Mouse (Mus musculus): Measurements from ENCODE around the gene Ucn3.
"Not testable (repeated sequence)": the region's sequence is repeated elsewhere in the genome, so short reads cannot be mapped to it uniquely, and the experiment has no call there.

Ucn3 gene

DNA sequence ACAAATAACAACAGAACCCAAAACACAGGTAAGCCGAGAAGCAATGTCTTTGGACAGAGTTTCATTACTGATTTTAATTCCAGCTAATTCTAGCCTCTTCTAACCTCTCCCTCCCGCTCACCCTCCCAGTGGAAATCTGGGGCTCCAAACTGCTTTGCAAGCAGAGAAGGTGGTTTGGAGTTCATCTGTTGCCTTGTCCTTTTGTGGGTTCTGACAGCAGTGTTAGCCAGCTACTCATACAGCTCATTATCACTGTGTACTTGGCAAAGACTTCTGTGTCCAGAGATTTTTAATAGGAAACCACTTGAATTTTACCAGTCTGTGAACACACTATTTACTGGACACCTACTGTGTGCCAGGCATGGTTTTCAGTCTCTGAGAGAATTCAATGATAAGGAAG lies at the start of gene Ucn3:
Gene Ucn3 (minus strand): TSS at position 101 of the 400 bp plus-strand sequence.
- no peak for DNase-seq

DNA sequence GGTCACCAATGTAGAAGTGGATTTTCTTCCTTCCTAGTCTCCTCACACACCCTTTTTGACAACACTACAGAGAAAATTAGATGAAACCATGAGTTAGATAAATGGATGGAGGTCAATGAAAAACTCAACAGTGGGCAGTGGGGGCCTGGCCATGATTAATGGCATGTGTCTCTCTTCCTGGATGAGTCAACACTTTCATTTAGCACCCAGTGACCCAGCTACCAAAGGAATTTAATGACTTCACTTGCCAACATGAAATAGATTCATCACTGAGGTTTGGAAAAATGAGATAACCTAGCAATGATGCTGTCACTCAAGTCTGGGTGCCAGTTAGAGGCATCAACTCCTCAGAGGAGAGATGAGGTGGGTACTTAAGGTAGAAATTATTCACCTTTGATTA lies 46.9 kb upstream of the Ucn3 start:
- DNase-seq: no peak

DNA sequence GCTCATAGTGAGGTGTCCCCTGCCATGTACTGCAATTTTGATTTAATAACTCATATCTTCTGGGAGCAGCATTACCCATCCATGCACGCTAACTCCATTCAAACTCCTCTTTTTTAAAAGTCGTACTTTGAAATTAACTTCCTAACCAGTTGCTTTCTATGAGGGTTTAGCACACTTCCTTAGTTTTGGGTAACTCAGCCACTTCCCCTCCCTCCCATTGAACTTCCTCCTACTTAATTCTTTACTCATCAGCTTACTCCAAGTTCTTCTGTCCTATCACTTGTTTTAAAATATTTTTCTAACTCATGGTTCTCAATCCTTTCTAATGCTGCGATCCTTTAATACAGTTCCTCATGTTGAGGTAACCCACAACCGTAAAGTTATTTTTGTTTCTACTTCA lies 23.7 kb upstream of the Ucn3 start:
- DNase-seq: no peak

DNA sequence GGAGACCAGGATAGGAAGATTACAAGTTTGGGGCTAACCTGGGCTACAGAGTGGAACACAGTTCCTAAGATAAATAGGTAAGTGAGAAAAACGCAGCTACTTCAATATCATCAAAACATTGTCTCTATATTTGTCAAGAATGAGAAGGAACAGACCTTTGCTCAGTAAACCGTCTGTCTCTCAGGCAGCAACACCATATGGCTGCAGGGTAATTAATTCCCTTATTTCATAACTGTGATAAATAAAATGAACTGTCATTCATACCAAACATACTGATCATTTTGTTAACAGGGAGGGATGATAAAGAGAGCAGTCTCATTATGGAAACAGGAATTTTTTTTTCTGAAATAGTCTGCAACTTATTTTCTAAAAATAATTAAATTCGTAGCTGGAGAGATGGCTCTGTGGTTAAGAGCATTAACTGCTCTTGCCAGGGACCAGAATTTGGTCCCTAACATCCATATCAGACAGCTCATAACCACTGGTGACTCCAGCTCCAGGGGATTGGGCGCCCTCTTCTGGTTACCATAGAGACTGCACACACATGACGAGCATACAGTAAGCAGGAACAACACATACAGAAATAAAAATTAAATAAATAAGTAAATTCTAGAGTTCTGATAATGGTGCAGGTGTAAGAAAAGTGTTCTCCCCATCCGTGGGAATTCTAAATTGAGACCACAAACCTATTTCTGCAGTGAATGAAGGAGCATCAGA lies 6.2 kb upstream of the Ucn3 start:
- DNase-seq: no peak

DNA sequence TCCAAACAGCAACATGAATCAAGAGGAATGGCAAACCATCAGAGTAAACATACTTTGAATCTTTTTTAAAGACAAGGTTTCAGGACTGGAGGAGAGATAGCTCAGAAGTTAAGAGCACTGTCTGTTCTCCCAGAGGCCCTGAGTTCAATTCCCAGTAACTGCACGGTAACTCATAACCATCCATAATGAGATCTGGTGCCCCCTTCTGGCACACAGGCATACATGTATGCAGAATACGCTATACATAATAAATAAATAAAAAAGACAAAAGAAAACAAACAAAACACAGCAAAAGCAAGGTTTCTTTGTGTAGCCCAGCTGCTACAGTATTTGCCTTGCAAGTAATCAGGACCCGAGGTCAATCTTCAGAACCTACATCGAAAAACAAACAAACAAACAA lies 4.3 kb upstream of the Ucn3 start:
- no peak for DNase-seq

DNA sequence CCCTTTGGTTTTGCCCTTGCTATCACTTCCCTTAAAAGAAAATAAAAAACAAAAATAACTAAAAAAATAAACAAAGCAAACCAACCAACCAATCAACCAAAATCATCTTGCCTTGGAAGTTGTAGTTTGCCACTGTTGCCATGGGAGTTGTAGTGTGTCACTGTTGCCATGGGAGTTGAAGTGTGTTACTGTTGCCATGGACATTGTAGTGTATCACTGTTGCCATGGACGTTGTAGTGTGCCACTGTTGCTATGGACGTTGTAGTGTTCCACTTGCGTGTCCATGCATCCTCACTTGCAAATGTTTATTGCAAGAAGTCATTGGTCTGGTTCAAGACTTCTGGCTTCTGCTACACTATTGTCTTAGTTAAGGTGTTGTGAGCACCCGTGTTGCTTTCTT lies 2.1 kb upstream of the Ucn3 start:
- DNase-seq: no peak

DNA sequence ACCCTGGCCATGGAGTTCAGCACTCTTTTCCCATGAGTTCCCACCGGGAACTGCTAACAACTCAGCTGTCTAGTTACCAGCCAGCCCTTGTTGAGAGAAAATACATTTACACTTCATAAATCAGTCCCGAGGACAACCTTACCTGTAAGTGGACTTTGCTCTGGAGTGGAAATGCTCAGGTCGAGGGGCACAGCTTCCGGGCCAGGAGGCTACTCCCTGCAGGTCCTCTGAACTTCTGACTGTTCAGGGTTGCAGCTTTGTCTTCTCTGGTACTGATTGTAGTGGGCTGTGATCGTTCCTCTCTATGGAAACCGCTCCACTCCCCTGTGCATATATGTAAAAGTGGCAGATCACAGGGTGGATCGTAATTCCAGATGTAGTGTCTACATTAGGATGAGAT lies 450 bp downstream of the Ucn3 start:
- no peak for DNase-seq

DNA sequence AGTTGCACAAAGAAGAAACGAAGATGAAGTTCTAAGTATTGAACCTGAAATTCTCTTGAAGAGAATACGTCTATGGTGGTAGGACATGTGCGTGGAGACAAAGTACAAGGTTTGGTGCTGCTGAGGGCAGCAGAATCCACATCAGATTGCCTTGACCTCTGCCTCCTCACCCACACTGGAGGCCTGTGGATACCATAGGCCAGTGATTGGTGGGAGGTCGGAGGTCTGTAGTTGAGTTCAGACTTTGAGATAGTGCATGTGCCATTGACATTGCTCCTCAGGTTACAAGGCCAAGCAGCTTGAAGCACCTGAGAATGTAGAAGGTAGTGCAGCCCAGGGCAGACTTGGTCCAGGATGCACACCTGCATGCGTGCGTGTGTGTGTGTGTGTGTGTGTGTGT lies 19.1 kb downstream of the Ucn3 start:
- no peak for DNase-seq

DNA sequence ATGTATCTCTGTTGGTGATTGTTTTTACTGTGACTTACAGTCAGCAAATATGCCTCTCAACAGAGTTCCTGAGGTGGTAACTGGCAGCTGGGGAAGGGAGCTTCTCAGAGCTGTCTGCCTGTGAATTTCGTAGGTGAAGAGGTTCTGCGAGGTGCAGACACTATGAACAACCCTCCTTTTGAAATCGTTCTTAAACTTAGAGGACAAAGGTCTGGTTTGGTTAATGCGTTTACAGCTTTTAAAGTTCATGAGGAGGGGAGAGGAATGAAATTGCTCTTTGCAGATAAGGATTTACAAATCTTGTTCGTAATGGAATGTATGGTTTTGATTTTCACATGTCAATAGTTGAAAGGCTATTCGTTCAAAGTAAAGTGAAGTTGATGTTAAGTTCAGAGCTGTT lies 19.5 kb downstream of the Ucn3 start:
- no peak for DNase-seq

DNA sequence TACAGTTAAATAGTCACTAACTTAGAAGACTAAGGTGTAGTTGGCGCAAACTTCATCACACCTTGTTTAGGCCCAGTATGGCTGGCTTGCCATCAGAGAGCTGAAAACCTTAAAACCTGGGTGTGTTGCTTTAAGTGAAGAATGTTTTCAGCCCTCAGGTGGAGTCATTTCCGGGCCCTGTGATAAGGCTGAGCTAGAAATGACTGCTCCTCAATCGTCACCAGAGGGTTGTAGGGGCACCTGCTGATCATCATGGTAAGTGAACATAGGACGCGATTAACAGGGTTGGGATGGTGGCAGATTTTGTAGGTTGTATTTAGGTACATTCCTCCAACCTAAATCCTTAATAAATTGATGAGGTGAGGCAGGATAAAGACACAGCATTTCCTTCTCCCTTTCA lies 20.7 kb downstream of the Ucn3 start:
- no peak for DNase-seq

DNA sequence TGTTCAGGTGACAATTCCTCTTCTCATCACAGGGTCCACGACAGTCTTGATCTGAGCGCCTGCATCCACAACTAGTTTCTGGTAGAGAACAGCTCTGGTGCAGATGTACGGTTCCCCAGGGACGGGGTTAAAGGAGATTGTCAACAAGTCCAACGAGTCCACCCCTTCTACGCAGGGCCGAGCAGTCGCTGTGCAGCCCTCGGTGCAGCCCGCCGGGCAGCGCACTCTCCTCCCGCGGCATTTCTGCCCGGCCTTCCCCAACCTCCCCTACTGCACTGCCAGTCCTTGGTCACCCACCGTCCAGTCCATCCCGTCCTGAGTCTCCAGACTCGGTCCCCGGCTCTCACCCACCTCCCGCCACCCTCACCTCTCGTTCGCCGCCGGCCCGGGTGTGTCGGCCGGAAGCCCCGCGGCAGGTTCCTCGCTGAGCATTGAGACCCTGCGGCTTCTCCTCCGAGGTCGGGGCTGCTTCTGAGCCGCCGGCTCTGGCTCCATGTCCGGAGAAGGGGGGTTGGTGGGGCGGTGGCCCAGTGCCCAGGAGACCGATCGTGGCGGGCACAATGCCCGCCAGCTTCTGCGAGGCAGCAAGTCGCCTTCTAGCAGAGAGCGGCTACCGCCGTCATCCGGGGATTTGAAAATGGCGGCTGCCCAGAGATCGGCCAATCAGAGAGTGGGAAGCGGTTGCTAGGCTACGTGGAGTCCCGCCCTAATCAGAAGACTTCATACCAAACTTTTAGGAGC lies 27.4 kb downstream of the Ucn3 start, which contains the start of the genes Net1 and Tubal3:
Gene Net1 (minus strand): TSS at position 650 of the 741 bp plus-strand sequence.
Gene Tubal3 (plus strand): TSS at position 704 of the 741 bp plus-strand sequence.
- peak; percentile 83 for DNase-seq

DNA sequence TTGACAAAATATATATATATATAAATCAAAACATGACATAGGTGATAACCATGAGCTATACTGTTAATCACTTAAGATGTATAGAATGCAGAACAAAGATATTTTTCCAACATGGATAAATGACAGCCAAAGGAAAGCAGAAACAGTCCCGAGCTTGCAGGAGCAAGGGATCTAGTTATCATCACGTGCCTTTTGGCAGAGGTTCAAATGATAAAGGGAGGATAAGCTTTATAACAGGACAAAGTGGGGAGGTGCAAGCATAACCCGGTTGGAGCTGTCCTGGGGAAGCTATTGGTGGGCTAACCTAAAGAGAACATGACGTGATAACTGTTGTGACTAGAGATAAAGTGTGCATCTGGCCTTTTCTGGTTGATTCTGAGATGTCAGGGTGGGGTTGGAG lies 31.6 kb downstream of the Ucn3 start:
- DNase-seq: no peak

DNA sequence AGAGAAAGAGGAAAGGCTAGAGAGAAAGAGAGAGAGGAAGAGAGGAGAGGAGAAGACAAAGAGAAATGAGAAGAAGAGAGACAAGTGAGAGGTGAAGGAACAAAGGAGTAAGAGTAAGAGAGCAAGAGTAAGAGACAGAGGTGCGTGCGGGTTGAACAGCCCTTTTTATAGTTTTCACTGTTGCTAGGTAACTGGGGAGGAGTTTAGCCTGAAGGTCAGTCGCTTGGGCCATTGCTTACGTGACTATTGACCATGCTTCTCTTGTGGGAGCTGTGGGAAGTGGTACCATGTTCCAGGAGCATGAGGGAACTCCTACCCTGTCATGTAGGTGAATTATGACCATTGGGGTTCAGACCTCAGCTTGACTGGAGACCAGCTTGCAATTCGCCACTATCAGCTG lies 34.8 kb downstream of the Ucn3 start:
- DNase-seq: no peak

DNA sequence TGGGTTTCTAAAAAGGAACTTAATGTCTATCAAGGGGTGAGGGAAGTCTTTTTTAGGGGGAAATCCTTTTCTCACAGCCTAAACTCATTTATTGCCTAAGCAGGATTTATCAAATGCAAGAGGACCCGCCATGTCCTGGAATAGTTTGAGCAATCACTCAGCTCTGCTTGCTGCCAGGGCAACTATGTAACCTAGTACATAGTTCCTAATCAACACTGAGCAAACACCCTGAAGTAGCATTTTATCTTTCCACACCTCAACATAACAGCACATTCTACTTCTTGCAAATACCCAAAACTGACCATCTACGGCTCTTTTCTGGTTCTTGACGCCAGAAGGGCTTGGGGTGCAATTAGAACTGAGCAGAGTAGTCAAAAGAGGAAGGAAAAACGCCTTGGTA lies 36.9 kb downstream of the Ucn3 start:
- no peak for DNase-seq

DNA sequence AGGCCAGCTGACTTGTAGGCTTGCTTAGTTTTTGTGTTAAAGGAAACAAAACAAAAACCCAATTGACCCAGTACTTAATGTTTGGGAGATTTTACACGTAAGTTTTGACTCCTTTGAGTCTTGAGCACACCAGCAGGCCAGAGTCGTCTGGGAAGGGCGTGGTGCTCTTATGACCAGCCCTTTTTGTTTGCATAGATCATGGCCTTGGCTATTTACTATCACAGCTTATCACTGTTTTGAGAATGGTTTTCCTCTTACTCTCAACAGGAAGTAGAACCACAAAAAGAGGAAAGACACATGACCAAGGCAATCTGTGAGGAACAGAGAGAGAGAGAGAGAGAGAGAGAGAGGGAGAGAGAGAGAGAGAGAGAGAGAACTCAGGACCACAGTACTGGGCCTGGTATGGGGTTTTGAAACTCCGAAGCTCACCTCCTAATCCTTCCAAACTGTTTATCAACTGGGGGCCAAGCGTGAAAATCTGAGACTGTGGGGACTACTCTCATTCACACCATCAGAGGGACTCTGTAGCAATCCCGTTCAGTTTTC lies 37.9 kb downstream of the Ucn3 start:
- no peak for DNase-seq

DNA sequence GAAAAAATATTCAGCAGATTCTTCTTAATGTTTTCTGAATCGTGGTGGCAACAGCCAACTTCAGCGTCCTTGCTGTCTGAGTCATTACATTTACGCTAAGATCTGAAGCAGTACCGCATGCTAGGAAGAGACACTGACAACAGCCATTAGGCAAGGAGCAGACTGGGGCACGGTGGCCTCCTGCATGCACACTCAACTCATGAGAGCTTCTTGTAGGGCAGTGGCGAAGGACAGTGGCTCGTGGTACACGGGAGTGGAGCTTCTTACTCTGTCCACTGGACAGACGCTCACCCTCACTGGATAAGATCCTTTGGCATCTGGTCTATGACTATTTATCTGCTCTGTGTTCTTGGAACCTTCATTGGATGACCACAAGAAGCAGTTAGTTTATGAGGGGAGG lies 45.8 kb downstream of the Ucn3 start:
- DNase-seq: no peak

DNA sequence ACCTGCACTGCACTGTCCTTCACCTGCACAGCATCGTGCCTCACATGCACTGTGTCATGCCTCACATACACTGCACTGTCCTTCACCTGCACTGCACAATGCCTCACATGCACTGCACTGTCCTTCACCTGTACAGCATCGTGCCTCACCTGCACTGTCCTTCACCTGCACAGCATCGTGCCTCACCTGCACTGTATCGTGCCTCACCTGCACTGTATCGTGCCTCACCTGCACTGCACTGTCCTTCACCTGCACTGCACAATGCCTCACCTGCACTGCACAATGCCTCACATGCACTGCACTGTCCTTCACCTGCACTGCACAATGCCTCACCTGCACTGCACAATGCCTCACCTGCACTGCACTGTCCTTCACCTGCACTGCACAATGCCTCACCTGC lies 46.9 kb downstream of the Ucn3 start:
- DNase-seq: not testable (repeated sequence)

DNA sequence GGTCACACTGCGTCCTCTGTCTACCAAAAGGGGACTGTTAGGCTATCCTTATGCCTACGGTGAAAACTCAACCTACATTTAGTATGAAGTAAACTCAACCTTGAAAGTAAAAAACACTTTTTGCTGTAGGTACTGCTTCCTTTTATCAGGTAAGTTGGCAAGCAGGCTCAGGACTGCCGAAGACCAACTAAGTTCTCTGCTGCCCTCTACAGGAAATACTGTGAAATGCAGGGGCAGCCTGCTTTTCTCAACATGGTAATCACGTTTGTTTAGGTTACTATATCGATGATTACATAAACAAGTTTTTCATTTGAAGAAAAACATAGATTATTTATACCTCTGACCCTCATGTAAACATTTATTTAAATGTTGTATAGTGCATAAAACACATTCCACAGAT lies 48.2 kb downstream of the Ucn3 start:
- DNase-seq: peak; percentile 89

DNA sequence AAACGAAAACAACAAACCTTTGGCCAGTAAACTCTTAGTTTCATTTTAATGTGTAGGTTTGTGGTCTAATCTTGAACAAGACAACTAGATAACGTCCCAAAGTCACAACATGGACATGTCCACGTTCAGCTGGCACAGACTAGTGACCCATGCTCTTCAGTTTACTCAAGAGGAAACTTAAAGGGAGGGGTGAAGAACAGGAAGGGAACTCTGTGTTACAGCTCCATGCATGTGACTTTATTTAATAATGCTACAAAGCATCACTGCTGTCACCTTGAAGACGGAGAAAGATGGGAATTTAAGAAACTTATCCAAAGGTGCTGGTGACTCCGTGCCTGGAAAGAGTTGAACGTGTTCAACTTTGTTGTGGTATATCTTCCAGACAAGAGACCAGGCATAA lies 49.1 kb downstream of the Ucn3 start:
- DNase-seq: no peak

DNA sequence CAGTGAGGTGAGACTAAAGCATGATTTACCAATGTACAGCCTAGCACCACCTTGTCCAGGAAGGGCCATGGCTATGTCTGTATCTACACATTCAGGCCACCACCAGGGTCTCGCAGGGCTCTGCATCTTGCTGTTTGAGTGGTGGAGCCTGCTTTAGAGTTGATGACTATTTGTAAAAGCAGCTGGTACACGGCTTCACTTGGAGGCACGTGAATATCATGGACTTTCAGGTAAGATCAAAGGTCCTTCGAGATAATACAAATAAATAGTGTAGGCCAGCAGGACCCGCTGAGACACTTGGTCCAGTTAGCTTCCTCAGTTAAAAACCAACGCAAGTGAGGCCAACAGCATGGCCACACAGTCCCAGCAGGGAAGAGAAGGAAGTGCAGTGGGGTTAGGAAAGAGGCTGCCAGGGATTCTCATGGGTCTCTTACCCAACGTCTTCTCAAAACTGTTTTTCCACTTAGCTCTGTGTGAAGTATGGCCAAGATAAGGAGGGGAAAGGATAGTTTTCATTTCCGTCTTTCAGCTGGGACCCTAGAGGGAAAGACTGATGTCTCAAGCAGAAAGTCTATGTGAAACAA lies 49.7 kb downstream of the Ucn3 start:
- no peak for DNase-seq

DNA sequence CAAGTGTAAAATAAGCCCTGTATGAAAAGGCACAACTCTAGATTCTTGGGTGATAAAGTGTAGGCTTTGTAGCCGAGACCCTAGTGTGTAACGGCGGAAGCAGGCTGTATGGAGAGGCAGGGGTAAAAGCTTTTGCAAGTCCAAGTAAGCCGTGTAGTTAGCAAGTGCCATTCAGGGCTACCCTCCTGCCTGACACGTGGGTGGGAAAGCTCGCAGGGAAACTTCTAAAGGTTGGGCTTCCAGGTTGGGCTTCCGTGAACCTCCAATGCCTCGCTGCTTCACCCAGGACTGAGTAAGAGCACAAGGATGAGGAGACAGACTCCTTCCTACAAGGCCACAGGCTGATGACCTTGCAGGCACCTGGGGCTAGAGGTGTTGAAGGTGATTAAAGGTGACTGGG lies 50.6 kb downstream of the Ucn3 start:
- DNase-seq: no peak

DNA sequence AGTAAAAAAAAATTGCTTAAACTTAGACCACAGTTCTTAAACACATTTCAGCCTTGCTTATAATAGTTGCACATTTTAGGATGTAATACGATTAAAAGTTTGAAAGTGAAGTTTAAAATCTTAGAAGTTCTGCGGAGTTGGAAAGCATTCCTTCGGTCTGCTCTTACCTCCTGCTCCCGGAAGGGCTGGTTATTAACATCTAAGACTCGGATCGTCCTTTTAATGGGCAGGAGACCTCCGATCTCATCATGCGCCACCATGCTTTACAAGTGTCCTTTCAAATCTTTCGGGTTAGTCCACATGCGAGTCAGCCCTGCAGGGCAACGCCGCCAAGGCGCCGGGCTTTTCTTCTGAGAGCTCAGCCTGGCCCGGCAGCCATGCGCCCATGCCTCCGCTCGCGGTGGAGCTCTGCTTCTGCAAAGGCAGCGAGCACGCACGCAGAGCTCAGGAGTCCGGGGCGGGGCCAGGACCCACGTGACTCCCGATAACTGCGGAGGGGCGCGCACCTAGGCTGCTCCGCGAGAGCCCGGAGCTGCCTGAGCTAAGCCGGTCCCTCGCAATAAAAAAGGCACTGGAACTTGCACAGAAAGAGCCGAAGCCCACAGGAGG lies 51.9 kb downstream of the Ucn3 start:
- peak; percentile 83 for DNase-seq

DNA sequence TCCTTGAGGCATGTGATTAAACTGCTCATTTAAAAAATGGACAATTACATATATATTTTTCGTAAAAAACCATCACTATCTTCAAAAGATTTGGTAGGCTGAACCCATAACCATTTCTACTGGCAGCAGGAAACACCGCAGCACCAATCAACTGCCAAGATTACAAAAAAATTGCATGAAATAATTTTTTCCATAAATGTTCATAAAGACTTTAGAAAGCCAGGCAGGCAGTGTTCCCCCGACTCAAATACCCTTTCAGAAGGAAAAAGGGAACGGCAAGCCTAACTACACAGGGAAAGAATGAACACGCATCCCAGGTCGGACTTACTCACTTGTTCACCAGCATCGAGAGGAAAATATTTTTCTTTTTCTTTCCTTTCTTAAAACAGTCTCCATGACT lies 52.5 kb downstream of the Ucn3 start:
- DNase-seq: no peak

Measured in cerebellum, adult 9-10 months (tissue).